Mouse (Mus musculus) liver, embryonic 14 days (tissue): ENCODE results near the gene Slc27a5. TPM values are rescaled to one million over a fixed set of nuclear protein-coding genes. Genes with fewer than 3 reads are reported as not detected.

Source experiments
- polyA plus RNA-seq: library from polyadenylated mRNA; depleted of rRNA; stranded (reverse); fragments of >200 nt; gene quantifications from 2 replicates; pipeline ENCODE4 v1.2.3, GENCODE M21; 2012; rRNA removed

Slc27a5 gene
- polyA plus RNA-seq = 4.0 and 4.9 TPM in 2 replicates

DNA sequence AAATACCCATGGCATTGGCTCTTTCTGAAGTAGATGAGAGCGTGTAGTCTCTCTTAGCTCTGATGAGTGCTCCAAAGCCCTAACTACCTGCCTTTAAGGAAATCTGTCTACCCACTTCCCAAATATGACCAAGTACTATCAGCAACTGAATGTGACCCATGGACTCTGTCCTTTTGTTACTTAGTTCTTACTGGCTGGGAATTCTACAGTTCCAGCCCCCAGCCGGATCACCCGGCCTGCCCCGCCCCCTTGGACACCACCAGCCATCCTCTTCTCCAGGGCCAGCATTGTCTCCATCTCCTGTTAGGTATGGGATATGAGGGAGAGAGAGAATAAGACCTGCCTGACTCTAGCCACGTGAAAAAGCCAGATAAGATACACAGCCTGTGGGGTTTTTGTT is at the start of gene Slc27a5:
TSS of gene Slc27a5 (minus strand) at position 140 of the 400 bp plus-strand sequence.

DNA sequence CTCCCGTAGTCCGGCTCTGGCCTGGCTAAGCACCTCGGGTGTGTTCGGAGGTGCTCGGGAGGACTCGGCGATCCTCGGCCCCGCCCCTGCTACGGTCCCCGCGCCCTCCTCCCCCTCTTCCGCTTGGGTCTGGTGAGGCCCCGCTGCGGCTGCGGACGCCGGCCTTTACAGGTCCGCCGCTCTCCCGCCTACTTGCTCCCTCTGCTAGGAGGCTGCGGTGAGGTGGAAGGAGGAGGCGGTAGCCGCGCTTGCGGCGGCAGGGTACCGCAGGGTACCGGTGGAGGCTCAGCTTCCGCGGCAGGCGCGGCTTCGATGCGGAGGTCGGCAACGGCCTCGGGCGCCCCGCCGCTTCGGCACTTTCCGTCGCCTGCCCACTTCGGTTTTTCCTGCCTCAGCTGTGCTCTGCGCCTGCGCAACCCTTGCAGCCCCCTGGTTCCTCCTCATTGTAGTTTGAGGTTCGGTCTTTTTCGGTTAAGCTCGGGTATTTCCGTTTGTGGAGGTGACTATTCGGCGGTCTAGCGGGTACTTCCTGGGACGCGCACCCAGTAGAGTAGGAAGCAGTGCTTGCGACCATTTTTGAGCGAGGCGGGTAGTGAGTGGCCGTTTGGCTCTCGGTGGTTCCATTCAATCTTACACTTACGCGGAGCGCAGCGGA is 40.0 kb upstream of the Slc27a5 start, which contains the start of gene Ube2m:
TSS of gene Ube2m (minus strand) at position 375 of the 655 bp plus-strand sequence.

DNA sequence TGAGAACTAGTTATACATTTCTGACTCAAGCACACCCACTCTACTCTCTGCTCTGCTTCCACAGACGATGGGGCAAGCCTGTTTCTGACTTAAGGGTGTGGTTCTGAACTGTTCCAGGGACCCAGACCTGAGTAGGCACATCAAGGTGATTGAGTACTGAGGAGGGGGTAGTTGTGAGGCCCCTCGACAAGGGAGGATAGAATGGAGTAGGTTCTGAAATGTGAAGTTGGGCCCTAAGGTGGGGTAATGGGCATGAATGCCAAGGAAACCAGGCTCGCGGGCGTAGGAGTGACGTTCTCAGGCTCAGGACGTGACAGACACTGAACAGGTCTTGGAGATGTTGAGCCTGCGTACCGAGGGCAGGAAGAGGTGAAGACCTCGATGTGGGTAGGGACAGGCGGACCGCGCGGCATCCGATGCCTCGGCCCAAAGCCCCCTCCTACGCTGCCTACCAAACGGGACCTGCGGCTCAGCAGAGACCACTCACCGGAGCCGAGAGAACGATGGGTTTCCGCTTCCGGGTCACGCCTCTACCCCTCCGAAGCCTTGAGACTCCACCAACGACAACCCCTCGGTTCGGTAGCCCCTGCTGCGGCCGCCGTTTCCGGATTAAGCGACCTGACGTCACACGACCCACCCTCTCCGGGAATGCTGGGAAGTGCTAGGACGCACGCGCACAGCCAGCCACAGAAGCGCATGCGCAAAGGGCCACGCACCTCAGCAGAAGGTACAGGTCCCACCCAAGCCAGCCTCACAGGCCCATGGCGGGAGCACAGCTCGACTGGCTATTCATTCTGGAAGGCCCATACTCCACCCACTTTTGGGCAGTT is 36.4 kb upstream of the Slc27a5 start, which contains the start of gene Chmp2a:
TSS of gene Chmp2a (minus strand) at position 660 of the 830 bp plus-strand sequence.

GRCm38 (mm10) chr7:13010005-13010908 is 12.3 kb upstream of the Slc27a5 start, which contains the start of gene Zbtb45:
Gene Zbtb45, minus strand, starts transcription at chr7:13010034.

DNA sequence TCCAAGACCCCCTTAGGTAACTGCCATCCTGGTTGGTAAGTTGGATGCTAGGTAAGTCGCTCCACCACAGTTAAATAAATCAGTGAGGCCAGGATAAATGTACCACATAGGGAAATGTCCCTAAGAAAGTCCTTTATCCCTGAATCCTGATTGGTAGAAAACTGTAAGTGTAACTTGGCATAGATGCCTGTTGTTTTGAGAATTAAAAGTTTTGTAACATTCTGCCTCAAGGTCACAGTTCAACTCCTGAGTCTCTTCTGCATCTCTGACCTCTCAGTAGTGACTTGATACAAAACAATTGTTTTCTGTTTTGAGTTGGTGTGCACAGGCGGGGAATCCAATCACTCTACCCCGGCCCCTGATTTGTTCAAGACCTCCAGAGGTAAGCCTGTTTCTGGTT is 859 bp upstream of the Slc27a5 start, which contains the start of gene Trim28:
TSS of gene Trim28 (plus strand) at position 264 of the 400 bp plus-strand sequence.

DNA sequence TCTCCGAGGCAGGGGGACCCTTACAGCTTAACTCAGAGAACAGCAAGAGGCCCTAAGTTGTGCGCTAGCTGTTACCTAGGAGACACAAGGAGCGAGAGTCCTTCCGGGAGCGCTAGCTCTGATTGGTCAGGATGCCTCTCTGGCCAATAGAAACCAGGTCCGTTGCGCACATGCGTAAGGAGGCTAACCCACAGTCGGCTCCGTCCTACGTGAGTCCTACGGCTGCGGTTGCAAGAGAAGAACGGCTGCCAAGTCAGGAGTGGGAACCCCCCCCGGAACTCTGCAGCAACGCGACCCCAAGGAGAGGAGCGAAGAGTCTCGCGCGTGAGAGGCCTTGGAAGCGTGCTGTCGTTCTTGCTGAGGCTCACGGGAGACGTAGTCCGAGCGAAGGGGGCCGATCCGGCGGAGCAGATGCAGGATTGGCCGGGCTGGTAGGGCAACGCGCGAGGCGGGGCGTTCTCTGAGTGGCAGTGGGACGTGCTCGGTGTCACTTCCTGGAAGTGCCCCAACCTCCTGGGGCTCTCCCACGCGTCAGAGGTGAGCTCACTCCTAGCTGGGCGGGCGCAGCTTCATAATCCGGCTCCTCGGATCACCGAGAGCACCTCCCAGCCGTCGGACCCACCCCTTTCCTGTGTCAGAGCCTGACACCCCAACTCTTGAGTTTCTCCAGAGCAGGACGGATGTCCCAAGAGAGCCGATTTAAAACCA is 20.2 kb downstream of the Slc27a5 start, which contains the start of gene Zfp446:
TSS of gene Zfp446 (plus strand) at position 167 of the 708 bp plus-strand sequence.

GRCm38 (mm10) chr7:12965678-12966091 is 32.3 kb downstream of the Slc27a5 start, which contains the start of gene Zfp324:
Gene Zfp324, plus strand, starts transcription at chr7:12965838.

Other genes starting within 250 kb of the Slc27a5 start
- 0.37 and 0.47 TPM in 2 replicates for gene Zscan18, start 194.6 kb downstream of the Slc27a5 start, polyA plus RNA-seq
- gene Zfp329, start 179.3 kb downstream of the Slc27a5 start, polyA plus RNA-seq = 2.8 and 3.1 TPM in 2 replicates
- gene Zfp110, start 163.4 kb downstream of the Slc27a5 start, polyA plus RNA-seq = 3.9 and 4.9 TPM in 2 replicates
- gene Zfp128, start 117.0 kb downstream of the Slc27a5 start, polyA plus RNA-seq = 0.53 and 0.68 TPM in 2 replicates
- 3.1 and 3.7 TPM in 2 replicates for gene Zscan22, start 100.4 kb downstream of the Slc27a5 start, polyA plus RNA-seq
- 1,643 and 1,838 TPM in 2 replicates for gene Rps5, start 75.9 kb downstream of the Slc27a5 start, polyA plus RNA-seq
- 0.42 and 0.56 TPM in 2 replicates for gene Rnf225, start 70.8 kb downstream of the Slc27a5 start, polyA plus RNA-seq
- 1.6 and 1.7 TPM in 2 replicates for gene Zfp324, start 32.4 kb downstream of the Slc27a5 start, polyA plus RNA-seq
- 2.1 and 2.4 TPM in 2 replicates for gene Zfp446, start 20.3 kb downstream of the Slc27a5 start, polyA plus RNA-seq
- gene Trim28, start 922 bp upstream of the Slc27a5 start, polyA plus RNA-seq = 116 and 134 TPM in 2 replicates
- gene Zbtb45, start 11.8 kb upstream of the Slc27a5 start, polyA plus RNA-seq = 7.9 and 10.2 TPM in 2 replicates
- gene Chmp2a, start 36.6 kb upstream of the Slc27a5 start, polyA plus RNA-seq = 106 and 108 TPM in 2 replicates
- gene Ube2m, start 40.1 kb upstream of the Slc27a5 start, polyA plus RNA-seq = 95.1 and 109 TPM in 2 replicates
- 0.50 and 0.62 TPM in 2 replicates for gene Mzf1, start 56.6 kb upstream of the Slc27a5 start, polyA plus RNA-seq
- gene Vmn1r85, start 97.0 kb upstream of the Slc27a5 start, polyA plus RNA-seq = not detected in 2 replicates
- gene Vmn1r86, start 121.7 kb upstream of the Slc27a5 start, polyA plus RNA-seq = not detected in 2 replicates
- not detected in 2 replicates for gene Vmn1r87, start 142.0 kb upstream of the Slc27a5 start, polyA plus RNA-seq
- gene Vmn1r88, start 161.4 kb upstream of the Slc27a5 start, polyA plus RNA-seq = under 0.01 TPM in 1 of 2 replicates, not detected in the other
- not detected in 2 replicates for gene Vmn1r89, start 214.8 kb upstream of the Slc27a5 start, polyA plus RNA-seq